Mouse (Mus musculus) midbrain, postnatal 0 days (tissue): Measurements from ENCODE around the gene Cntn6. TPM values are rescaled to one million over a fixed set of nuclear protein-coding genes. Genes with fewer than 3 reads are reported as not detected.

Experiments used
- ATAC-seq: fragments of 200-750 bp; cut with Nextera tagmentation; 2 replicates; pipeline ENCODE4 v1.8.0; 2017; ENCODE audit warnings: moderate number of reproducible peaks, mild to moderate bottlenecking, moderate TSS enrichment, moderate library complexity; ENCODE audit not compliant: low FRiP score
- DNase-seq: peaks from one replicate; pipeline ENCODE4 v3.0.0-alpha.2; 2015; ENCODE audit warnings: low spot score
- H3K27ac ChIP-seq: fragments of 300-500 bp; sonication (generic); 2 replicates; pipeline ENCODE4 v1.5.1; 2014; ENCODE audit warnings: low read depth, mild to moderate bottlenecking, low read length, mixed read lengths
- H3K27me3 ChIP-seq: fragments of 300-500 bp; sonication (generic); 2 replicates; pipeline ENCODE4 v1.6.1; 2014; ENCODE audit warnings: low read length, control low read depth, mixed read lengths; ENCODE audit not compliant: insufficient read depth
- H3K36me3 ChIP-seq: fragments of 300-500 bp; sonication (generic); 2 replicates; pipeline ENCODE4 v1.6.1; 2014; ENCODE audit warnings: low read length, control low read depth, mixed read lengths; ENCODE audit not compliant: insufficient read depth
- H3K4me1 ChIP-seq: fragments of 300-500 bp; sonication (generic); 2 replicates; pipeline ENCODE4 v1.6.1; 2014; ENCODE audit warnings: mild to moderate bottlenecking, control low read depth, antibody characterized with exemption, low read length, mixed read lengths; ENCODE audit not compliant: insufficient read depth
- H3K4me2 ChIP-seq: fragments of 300-500 bp; sonication (generic); 2 replicates; pipeline ENCODE4 v1.6.1; 2014; ENCODE audit warnings: low read depth, mild to moderate bottlenecking, low read length, mixed read lengths; ENCODE audit not compliant: poor library complexity, severe bottlenecking
- H3K4me3 ChIP-seq: fragments of 300-500 bp; sonication (generic); 2 replicates; pipeline ENCODE4 v1.5.1; 2014; ENCODE audit warnings: low read depth, mild to moderate bottlenecking, low read length, moderate library complexity
- H3K9ac ChIP-seq: fragments of 300-500 bp; sonication (generic); replicated peaks from 2 replicates; pipeline ENCODE4 v1.6.1; 2014; ENCODE audit warnings: mild to moderate bottlenecking, low read length, moderate library complexity, mixed read lengths; ENCODE audit not compliant: poor library complexity, severe bottlenecking
- H3K9me3 ChIP-seq: fragments of 300-500 bp; sonication (generic); 2 replicates; pipeline ENCODE4 v1.6.1; 2016; ENCODE audit warnings: low read length, control low read depth
- CTCF ChIP-seq: IDR thresholded peaks from 2 replicates; pipeline ENCODE4 v1.5.1; 2016; ENCODE audit warnings: antibody characterized with exemption, mild to moderate bottlenecking
- WGBS: fragments of 180-500 bp; shearing (Covaris S2); extraction: QIAGEN DNeasy Blood & Tissue Kit; methylation state at CpG from one replicate; pipeline ENCODE4 v1.1.7; 2014; 5-methylcytosine and 5-hydroxymethylcytosine counted together
- polyA plus RNA-seq: library from polyadenylated mRNA; unstranded; fragments of >200 nt; fragmentation: Nextera tagmentation; extraction: Ambion mirVana; gene quantifications from 2 replicates; pipeline ENCODE4 v1.2.1, GENCODE M21; 2015
- total RNA-seq: library from RNA; depleted of rRNA; stranded (reverse); fragments of >200 nt; gene quantifications from 2 replicates; pipeline ENCODE4 v1.2.3, GENCODE M21; 2014

The Cntn6 gene
- total and polyA plus RNA-seq, 2 experiments from 2014 or later = 19.5 to 31.1 TPM

GRCm38 (mm10) chr6:104563993-104564392 is 71.4 kb downstream of the Cntn6 start:
- WGBS = 96% methylated on average over 1 of the region's 1 CpGs
- TF ChIP-seq CTCF = no peak
- ATAC-seq = no peak
- no peak for DNase-seq
- no peaks in the 10 kb centered on the region for H3K4me1 ChIP-seq
- H3K36me3 ChIP-seq = no peaks in the 10 kb centered on the region
- no peak overlapping the region for H3K4me2 ChIP-seq
- no peak overlapping the region for H3K27ac ChIP-seq
- no peak overlapping the region for H3K4me3 ChIP-seq
- H3K9me3 ChIP-seq = no peaks in the 10 kb centered on the region
- H3K9ac ChIP-seq = no peak overlapping the region
- no peaks in the 10 kb centered on the region for H3K27me3 ChIP-seq

GRCm38 (mm10) chr6:104569564-104569963 is 77.0 kb downstream of the Cntn6 start:
- Histone ChIP-seq H3K9ac (no peak overlapping the region), H3K27me3 (no peaks in the 10 kb centered on the region), H3K9me3 (no peaks in the 10 kb centered on the region), H3K27ac (no peak overlapping the region), H3K4me2 (no peak overlapping the region), H3K4me1 (no peaks in the 10 kb centered on the region), H3K4me3 (no peak overlapping the region), H3K36me3 (no peaks in the 10 kb centered on the region)
- no peak for TF ChIP-seq CTCF
- no peak for DNase-seq
- no peak for ATAC-seq

- no peak overlapping the region for H3K9ac ChIP-seq
- no peaks in the 10 kb centered on the region for H3K9me3 ChIP-seq
- 68% methylated on average over 3 of the region's 3 CpGs for WGBS
- H3K27me3 ChIP-seq = no peaks in the 10 kb centered on the region
- H3K4me2 ChIP-seq = no peak overlapping the region
- no peaks in the 10 kb centered on the region for H3K36me3 ChIP-seq
- DNase-seq (no peak), ATAC-seq (no peak)
- TF ChIP-seq CTCF = no peak
- H3K27ac ChIP-seq = no peak overlapping the region
- H3K4me3 ChIP-seq = no peak overlapping the region
- no peaks in the 10 kb centered on the region for H3K4me1 ChIP-seq
These were observed 95.4 kb downstream of the Cntn6 start for GRCm38 (mm10) chr6:104588028-104588427.

GRCm38 (mm10) chr6:104600838-104601397 is 108.3 kb downstream of the Cntn6 start:
- WGBS = 74% methylated on average over 2 of the region's 2 CpGs
- DNase-seq (no peak), ATAC-seq (no peak)
- H3K4me1 ChIP-seq = no peaks in the 10 kb centered on the region
- H3K27ac ChIP-seq = no peak overlapping the region
- TF ChIP-seq CTCF = no peak
- no peak overlapping the region for H3K4me2 ChIP-seq
- H3K27me3 ChIP-seq = no peaks in the 10 kb centered on the region
- no peaks in the 10 kb centered on the region for H3K9me3 ChIP-seq
- no peak overlapping the region for H3K9ac ChIP-seq
- H3K4me3 ChIP-seq = no peak overlapping the region
- no peaks in the 10 kb centered on the region for H3K36me3 ChIP-seq

GRCm38 (mm10) chr6:104602894-104603293 is 110.3 kb downstream of the Cntn6 start:
- no peak for TF ChIP-seq CTCF
- Histone ChIP-seq H3K27ac (no peak overlapping the region), H3K4me1 (no peaks in the 10 kb centered on the region), H3K27me3 (no peaks in the 10 kb centered on the region), H3K4me2 (no peak overlapping the region), H3K9me3 (no peaks in the 10 kb centered on the region), H3K4me3 (no peak overlapping the region), H3K9ac (no peak overlapping the region), H3K36me3 (no peaks in the 10 kb centered on the region)
- ATAC-seq (no peak), DNase-seq (no peak)

- Histone ChIP-seq H3K36me3 (no peaks in the 10 kb centered on the region), H3K9ac (no peak overlapping the region), H3K9me3 (no peaks in the 10 kb centered on the region), H3K27me3 (no peaks in the 10 kb centered on the region), H3K27ac (no peak overlapping the region), H3K4me1 (no peaks in the 10 kb centered on the region), H3K4me3 (no peak overlapping the region), H3K4me2 (no peak overlapping the region)
- ATAC-seq (no peak), DNase-seq (peak; percentile 67)
- TF ChIP-seq CTCF = no peak
- 35% methylated on average over 4 of the region's 4 CpGs for WGBS
These were observed 110.8 kb downstream of the Cntn6 start for GRCm38 (mm10) chr6:104603371-104603770.
